Mouse (Mus musculus) heart, embryonic 16.5 days (tissue): ENCODE measurements at regions not wholly inside any gene's neighbourhood (a gene's known extent, or its start where the extent isn't known, plus 50 kb on each side); places are given as distances from the start of the nearest gene placed in this dataset.

ENCODE experiments used
- ATAC-seq: fragments of 200-750 bp; cut with Nextera tagmentation; replicated peaks from 2 replicates; pipeline ENCODE4 v1.8.0; 2017; ENCODE audit warnings: moderate number of reproducible peaks; ENCODE audit not compliant: insufficient read depth, low FRiP score; ENCODE audit errors: extremely low read depth
- H3K27ac ChIP-seq: fragments of 300-500 bp; sonication (generic); 2 replicates; pipeline ENCODE4 v1.5.1; 2014; ENCODE audit warnings: mild to moderate bottlenecking, low read length, control low read depth, moderate library complexity
- H3K27me3 ChIP-seq: fragments of 300-500 bp; sonication (generic); 2 replicates; pipeline ENCODE4 v1.6.1; 2014; ENCODE audit warnings: low read length, mixed read lengths; ENCODE audit not compliant: control insufficient read depth, insufficient read depth
- H3K36me3 ChIP-seq: fragments of 300-500 bp; sonication (generic); 2 replicates; pipeline ENCODE4 v1.6.1; 2014; ENCODE audit not compliant: control insufficient read depth, insufficient read depth
- H3K4me1 ChIP-seq: fragments of 300-500 bp; sonication (generic); 2 replicates; pipeline ENCODE4 v1.6.1; 2014; ENCODE audit warnings: low read length, mixed read lengths; ENCODE audit not compliant: control insufficient read depth, insufficient read depth
- H3K4me2 ChIP-seq: fragments of 300-500 bp; sonication (generic); 2 replicates; pipeline ENCODE4 v1.6.1; 2014; ENCODE audit warnings: low read depth, mild to moderate bottlenecking, control low read depth, low read length
- H3K4me3 ChIP-seq: fragments of 300-500 bp; sonication (generic); 2 replicates; pipeline ENCODE4 v1.5.1; 2014; ENCODE audit warnings: mild to moderate bottlenecking, control low read depth, low read length
- H3K9ac ChIP-seq: fragments of 300-500 bp; sonication (generic); 2 replicates; pipeline ENCODE4 v1.6.1; 2014; ENCODE audit warnings: low read length, control low read depth
- H3K9me3 ChIP-seq: fragments of 300-500 bp; sonication (generic); replicated peaks from 2 replicates; pipeline ENCODE4 v1.6.1; 2016; ENCODE audit warnings: low read length; ENCODE audit not compliant: control insufficient read depth
- WGBS: fragments of 180-500 bp; shearing (Covaris S2); extraction: QIAGEN DNeasy Blood & Tissue Kit; methylation state at CpG from one replicate; pipeline ENCODE4 v1.1.7; 2014; 5-methylcytosine and 5-hydroxymethylcytosine counted together

DNA sequence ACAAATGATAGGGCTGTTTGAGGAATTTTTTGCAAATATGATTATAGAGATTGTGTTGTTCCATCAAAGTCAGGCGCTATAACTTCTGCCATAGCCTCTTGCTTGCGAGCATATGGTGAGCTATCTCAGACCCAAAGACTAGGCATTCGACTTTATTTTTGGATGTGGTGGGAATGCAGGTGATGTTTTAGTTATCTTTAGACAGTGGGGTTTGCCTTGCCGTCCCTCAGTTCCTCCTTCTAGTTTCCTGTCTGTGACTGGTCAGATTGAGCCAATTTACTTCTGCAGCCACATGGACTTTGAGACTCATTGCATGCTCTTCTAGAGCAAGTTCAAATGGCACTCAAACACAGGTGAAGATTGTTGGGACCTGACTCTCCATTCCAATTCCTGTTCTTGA lies 193.0 kb upstream of the Il12b start:
- WGBS = 64% methylated on average over 4 of the region's 4 CpGs
- Histone ChIP-seq H3K4me3 (no peak overlapping the region), H3K4me1 (no peaks in the 10 kb centered on the region), H3K36me3 (no peaks in the 10 kb centered on the region), H3K27ac (no peak overlapping the region), H3K4me2 (no peak overlapping the region), H3K9ac (no peak overlapping the region), H3K27me3 (no peaks in the 10 kb centered on the region; the same call in 1 of the 2 replicates), H3K9me3 (no peaks in the 10 kb centered on the region)
- ATAC-seq = no peak

DNA sequence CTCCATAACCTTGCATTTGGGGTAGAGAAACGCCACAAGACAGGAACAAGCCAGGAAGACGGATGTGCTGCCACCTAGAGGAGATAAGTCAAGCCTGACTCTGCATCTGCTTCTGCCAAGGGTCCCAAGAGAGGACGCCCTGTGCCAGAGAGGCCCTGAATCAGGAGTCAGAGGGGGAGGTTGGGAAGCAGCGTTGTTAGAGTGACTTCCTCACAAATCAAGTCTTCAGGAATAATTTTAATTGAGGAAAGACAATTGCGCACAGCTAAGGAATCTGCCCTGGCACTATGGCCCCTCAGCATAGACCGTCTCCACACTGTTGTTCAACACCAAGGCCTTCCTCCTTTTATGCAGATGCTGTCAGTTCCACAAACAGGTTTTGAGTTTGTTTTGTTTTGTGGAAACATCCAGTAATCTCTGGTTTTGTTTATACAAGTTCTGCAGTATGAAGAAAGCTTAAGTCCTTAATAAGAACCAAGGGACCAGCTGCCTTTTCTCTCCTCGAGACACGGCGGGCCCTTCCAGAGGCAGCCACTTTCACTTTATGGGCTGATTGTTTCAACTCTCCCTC lies 187.9 kb upstream of the Il12b start:
- H3K36me3 ChIP-seq = no peaks in the 10 kb centered on the region
- no peak overlapping the region for H3K27ac ChIP-seq
- no peak overlapping the region for H3K4me2 ChIP-seq
- no peak for ATAC-seq
- no peaks in the 10 kb centered on the region; the same call in 1 of the 2 replicates for H3K27me3 ChIP-seq
- no peaks in the 10 kb centered on the region for H3K9me3 ChIP-seq
- H3K4me1 ChIP-seq = no peaks in the 10 kb centered on the region
- H3K9ac ChIP-seq = no peak overlapping the region
- H3K4me3 ChIP-seq = no peak overlapping the region
- 54% methylated on average over 9 of the region's 9 CpGs for WGBS

DNA sequence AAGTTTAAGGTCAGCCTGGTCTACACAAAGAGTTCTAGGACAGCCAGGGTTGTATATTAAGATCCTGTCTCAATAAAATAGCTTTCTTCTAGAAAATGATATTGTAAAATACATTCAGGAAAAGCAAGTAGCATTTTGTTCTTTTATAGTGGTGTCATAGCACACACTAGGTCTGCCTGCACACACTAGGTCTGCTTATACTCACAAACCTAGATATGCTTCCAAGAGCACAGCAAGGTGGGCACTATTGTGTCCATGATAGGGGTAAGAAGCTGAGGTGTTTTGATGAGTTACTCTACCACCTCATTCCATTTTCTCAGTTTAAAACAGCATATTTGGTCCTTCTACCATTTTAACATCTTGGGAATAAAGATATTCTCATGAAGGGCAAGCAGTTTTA lies 185.8 kb upstream of the Il12b start:
- no peak for ATAC-seq
- Histone ChIP-seq H3K27ac (no peak overlapping the region), H3K9ac (no peak overlapping the region), H3K9me3 (no peaks in the 10 kb centered on the region), H3K4me2 (no peak overlapping the region), H3K36me3 (no peaks in the 10 kb centered on the region), H3K4me1 (no peaks in the 10 kb centered on the region), H3K27me3 (no peaks in the 10 kb centered on the region; the same call in 1 of the 2 replicates), H3K4me3 (no peak overlapping the region)

DNA sequence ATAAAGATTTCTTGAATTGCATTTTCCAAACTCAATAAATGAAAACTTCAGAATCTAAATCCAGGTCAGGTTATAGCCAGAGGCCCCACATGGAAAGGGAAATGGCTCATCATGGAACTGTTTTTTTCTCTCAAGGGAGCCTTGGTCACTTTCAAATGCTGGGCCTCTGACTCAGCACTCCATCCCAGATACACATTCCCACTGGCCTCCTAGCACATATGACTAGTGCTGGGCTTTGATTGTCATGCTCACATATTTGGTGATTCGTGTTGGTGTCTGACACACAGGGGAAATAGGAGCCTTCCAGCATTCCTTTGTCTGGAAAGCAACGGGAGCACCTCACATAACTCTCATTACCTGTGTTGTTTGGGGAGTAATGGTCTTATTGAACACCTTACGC lies 183.5 kb upstream of the Il12b start:
- H3K27me3 ChIP-seq = no peaks in the 10 kb centered on the region
- 83% methylated on average over 3 of the region's 3 CpGs for WGBS
- no peak overlapping the region for H3K9ac ChIP-seq
- H3K4me3 ChIP-seq = no peak overlapping the region
- no peak overlapping the region for H3K4me2 ChIP-seq
- no peaks in the 10 kb centered on the region for H3K36me3 ChIP-seq
- no peaks in the 10 kb centered on the region for H3K9me3 ChIP-seq
- no peak for ATAC-seq
- H3K27ac ChIP-seq = no peak overlapping the region
- no peaks in the 10 kb centered on the region for H3K4me1 ChIP-seq

DNA sequence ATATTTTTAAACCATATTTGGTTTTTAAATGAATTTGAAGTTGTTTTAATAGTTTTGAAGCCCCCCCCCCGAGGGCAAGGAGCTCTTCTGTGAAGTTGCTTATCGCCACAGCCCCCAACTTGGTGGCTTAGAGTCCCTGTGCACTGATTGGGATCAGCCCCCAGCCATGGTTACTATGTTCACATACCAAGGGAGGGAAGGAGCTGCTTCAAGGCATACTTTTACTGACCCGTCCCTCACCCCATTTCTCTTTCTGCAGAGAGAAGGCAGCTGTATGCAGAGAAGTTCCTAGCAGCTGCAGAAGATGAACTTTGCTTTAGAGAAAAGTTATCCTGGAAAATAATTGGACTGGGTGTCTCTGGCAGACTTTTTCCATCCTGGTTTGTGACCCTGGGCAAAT lies 179.9 kb upstream of the Il12b start:
- Histone ChIP-seq H3K4me3 (no peak overlapping the region), H3K9ac (no peak overlapping the region), H3K4me2 (no peak overlapping the region), H3K9me3 (no peaks in the 10 kb centered on the region), H3K36me3 (no peaks in the 10 kb centered on the region), H3K27me3 (no peaks in the 10 kb centered on the region), H3K4me1 (no peaks in the 10 kb centered on the region), H3K27ac (no peak overlapping the region)
- 43% methylated on average over 3 of the region's 3 CpGs for WGBS
- ATAC-seq = no peak

DNA sequence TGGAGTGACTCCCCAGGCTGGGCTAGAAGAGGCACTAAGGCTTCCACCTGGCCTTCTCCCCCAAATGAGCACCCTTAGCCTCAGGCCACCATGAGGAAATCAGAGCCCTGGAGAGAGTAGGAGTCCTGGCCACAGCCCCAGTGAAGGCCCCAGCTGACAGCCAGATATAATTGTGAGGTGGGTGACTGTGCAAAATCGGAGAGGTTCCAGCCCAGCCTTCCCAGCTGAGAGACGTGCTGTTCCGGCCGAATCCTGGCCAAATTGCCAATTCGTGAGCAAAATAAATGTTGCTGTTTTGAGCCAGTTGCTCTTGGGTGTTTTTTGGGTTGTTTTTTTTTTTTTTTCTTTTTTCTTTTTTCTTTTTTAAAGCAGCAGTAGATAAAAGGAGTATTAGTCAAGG lies 169.9 kb upstream of the Il12b start:
- H3K4me2 ChIP-seq = no peak overlapping the region
- H3K9ac ChIP-seq = no peak overlapping the region
- no peak for ATAC-seq
- 78% methylated on average over 5 of the region's 5 CpGs for WGBS
- no peak overlapping the region for H3K27ac ChIP-seq
- H3K4me3 ChIP-seq = no peak overlapping the region
- H3K4me1 ChIP-seq = no peaks in the 10 kb centered on the region
- H3K27me3 ChIP-seq = no peaks in the 10 kb centered on the region
- no peaks in the 10 kb centered on the region for H3K9me3 ChIP-seq
- H3K36me3 ChIP-seq = no peaks in the 10 kb centered on the region

DNA sequence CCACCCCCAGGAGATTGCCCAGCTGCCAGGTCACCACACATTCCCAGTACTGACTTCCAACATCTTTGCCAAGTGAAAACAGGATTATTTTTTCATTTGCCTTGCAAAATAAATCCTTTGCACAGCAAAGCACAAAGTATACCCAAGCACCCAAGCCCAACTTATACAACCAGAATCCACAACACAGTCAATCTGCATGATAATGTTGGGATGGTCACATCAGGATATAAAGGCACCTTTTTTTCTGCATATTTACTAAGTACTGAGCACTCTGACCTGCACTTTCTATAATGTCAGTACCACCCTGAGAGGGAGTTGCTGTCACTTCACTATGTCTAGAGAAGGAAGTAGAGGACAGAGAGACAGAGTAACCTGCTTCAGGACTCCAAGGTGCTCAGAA lies 164.4 kb upstream of the Il12b start:
- H3K9ac ChIP-seq = no peak overlapping the region
- no peak for ATAC-seq
- no peaks in the 10 kb centered on the region for H3K36me3 ChIP-seq
- no peak overlapping the region for H3K4me3 ChIP-seq
- H3K27me3 ChIP-seq = no peaks in the 10 kb centered on the region
- no peak overlapping the region for H3K4me2 ChIP-seq
- 0 out of 2 replicates have a peak, but pooled peaks cover 2% of the 10 kb centered on the region for H3K4me1 ChIP-seq
- no peak overlapping the region for H3K27ac ChIP-seq
- H3K9me3 ChIP-seq = no peaks in the 10 kb centered on the region

DNA sequence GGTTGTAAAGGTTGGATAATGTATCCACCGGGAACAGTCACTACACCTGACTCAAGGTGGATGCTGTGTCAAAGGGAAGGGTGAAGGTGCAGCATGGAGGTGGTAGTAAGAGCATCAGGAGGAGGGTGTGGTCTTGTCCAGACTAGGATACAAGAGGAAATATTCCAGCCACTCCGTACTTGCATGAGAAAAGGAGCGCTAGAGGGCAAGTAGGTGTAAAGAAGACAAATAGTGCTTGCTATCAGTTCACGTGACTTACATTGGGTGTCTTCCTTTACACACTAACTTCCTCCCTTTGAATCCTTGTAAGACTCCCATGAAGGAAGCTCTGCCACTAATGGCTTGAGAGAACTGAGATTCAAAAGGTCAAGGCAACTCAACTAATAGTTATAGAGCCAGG lies 161.8 kb upstream of the Il12b start:
- 89% methylated on average over 4 of the region's 4 CpGs for WGBS
- no peaks in the 10 kb centered on the region for H3K9me3 ChIP-seq
- H3K4me3 ChIP-seq = no peak overlapping the region
- no peak for ATAC-seq
- no peaks in the 10 kb centered on the region for H3K36me3 ChIP-seq
- no peak overlapping the region for H3K9ac ChIP-seq
- no peaks in the 10 kb centered on the region for H3K27me3 ChIP-seq
- no peak overlapping the region for H3K27ac ChIP-seq
- no peak overlapping the region for H3K4me2 ChIP-seq
- H3K4me1 ChIP-seq = peaks cover 2% of the 10 kb centered on the region; the same call in 1 of the 2 replicates

DNA sequence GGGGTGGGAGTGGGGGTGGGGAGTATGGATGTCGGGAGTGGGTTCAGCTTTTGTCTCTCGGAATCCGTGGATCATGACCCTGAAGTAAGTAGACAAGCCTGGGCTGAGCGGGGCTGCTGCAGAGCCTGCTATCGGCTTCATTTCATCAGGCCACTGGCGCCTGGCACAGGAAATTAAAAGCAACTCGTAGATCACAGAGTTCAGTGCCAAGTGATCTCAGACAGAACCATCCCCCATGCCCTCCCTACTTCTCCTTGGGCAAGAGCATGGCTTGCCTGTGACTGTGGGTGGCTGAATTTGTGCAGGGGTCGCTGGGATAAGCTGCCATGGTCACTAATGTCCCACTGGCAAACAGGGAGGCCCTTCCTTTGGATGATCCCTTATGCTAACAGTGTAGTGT lies 161.3 kb upstream of the Il12b start:
- no peak overlapping the region for H3K4me3 ChIP-seq
- H3K4me2 ChIP-seq = no peak overlapping the region
- H3K9ac ChIP-seq = no peak overlapping the region
- 48% methylated on average over 8 of the region's 8 CpGs for WGBS
- no peak overlapping the region for H3K27ac ChIP-seq
- H3K9me3 ChIP-seq = no peaks in the 10 kb centered on the region
- H3K36me3 ChIP-seq = no peaks in the 10 kb centered on the region
- ATAC-seq = peak; percentile 71
- H3K4me1 ChIP-seq = peaks cover 6% of the 10 kb centered on the region; the same call in 1 of the 2 replicates
- no peaks in the 10 kb centered on the region for H3K27me3 ChIP-seq
